Mouse (Mus musculus) liver, embryonic 14.5 days (tissue): ENCODE results near the gene Smdt1. TPM values are rescaled to one million over a fixed set of nuclear protein-coding genes. Genes with fewer than 3 reads are reported as not detected.

Experiments
- ATAC-seq: fragments of 200-750 bp; cut with Nextera tagmentation; 2 replicates; pipeline ENCODE4 v1.8.0; 2017; ENCODE audit warnings: moderate number of reproducible peaks, mild to moderate bottlenecking, moderate library complexity; ENCODE audit not compliant: insufficient read depth
- DNase-seq, 3 experiments: peaks; one replicate each; pipeline ENCODE4 v3.0.0-alpha.2; 2012 to 2013; ENCODE audit warnings: low read depth in 3 of 3, low spot score in 3 of 3
- H3K27ac ChIP-seq: fragments of 300-500 bp; sonication (generic); 2 replicates; pipeline ENCODE4 v1.5.1; 2014; ENCODE audit warnings: moderate library complexity, mild to moderate bottlenecking, control low read depth, inconsistent platforms
- H3K27me3 ChIP-seq: fragments of 300-500 bp; sonication (generic); 2 replicates; pipeline ENCODE4 v1.6.1; 2014; ENCODE audit warnings: mild to moderate bottlenecking, low read length, moderate library complexity; ENCODE audit not compliant: control insufficient read depth, insufficient read depth
- H3K36me3 ChIP-seq: fragments of 300-500 bp; sonication (generic); replicated peaks from 2 replicates; pipeline ENCODE4 v1.6.1; 2014; ENCODE audit warnings: low read depth; ENCODE audit not compliant: control insufficient read depth, insufficient read depth
- H3K4me1 ChIP-seq, 2 experiments: fragments of 200-500 bp in 1 of 2; fragments of 300-500 bp in 1 of 2; sonication (generic) in 1 of 2; replicated peaks; 2 replicates each; pipeline ENCODE4 v1.6.1; 2012 to 2014; ENCODE audit warnings: antibody characterized with exemption in 1 of 2, inconsistent platforms in 1 of 2, low read length in 1 of 2; ENCODE audit not compliant: control insufficient read depth in 2 of 2, insufficient read depth in 2 of 2
- H3K4me2 ChIP-seq: fragments of 300-500 bp; sonication (generic); 2 replicates; pipeline ENCODE4 v1.6.1; 2014; ENCODE audit warnings: low read depth, mild to moderate bottlenecking, control low read depth, moderate library complexity
- H3K4me3 ChIP-seq, 2 experiments: fragments of 200-500 bp in 1 of 2; fragments of 300-500 bp in 1 of 2; sonication (generic) in 1 of 2; 2 replicates each; pipeline ENCODE4 v1.5.1; 2012 to 2014; ENCODE audit warnings: low read depth in 2 of 2, low read length in 2 of 2, mild to moderate bottlenecking in 2 of 2, control low read depth in 1 of 2, inconsistent platforms in 1 of 2, moderate library complexity in 1 of 2; ENCODE audit not compliant: insufficient read depth in 1 of 2
- H3K9ac ChIP-seq: fragments of 300-500 bp; sonication (generic); replicated peaks from 2 replicates; pipeline ENCODE4 v1.6.1; 2014; ENCODE audit warnings: mild to moderate bottlenecking, control low read depth, moderate library complexity
- H3K9me3 ChIP-seq: fragments of 300-500 bp; sonication (generic); 2 replicates; pipeline ENCODE4 v1.6.1; 2016; ENCODE audit warnings: low read length, mixed read lengths; ENCODE audit not compliant: control insufficient read depth
- CTCF ChIP-seq: IDR thresholded peaks from 2 replicates; pipeline ENCODE4 v1.5.1; 2016; ENCODE audit warnings: antibody characterized with exemption, low read depth, control low read depth
- EP300 ChIP-seq: IDR thresholded peaks from 2 replicates; pipeline ENCODE4 v1.6.1; 2016; ENCODE audit warnings: antibody characterized with exemption, low read depth
- WGBS: fragments of 180-500 bp; shearing (Covaris S2); extraction: QIAGEN DNeasy Blood & Tissue Kit; methylation state at CpG from one replicate; pipeline ENCODE4 v1.1.7; 2014; ENCODE audit not compliant: insufficient replicate concordance; 5-methylcytosine and 5-hydroxymethylcytosine counted together
- polyA plus RNA-seq, 2 experiments: library from polyadenylated mRNA; depleted of rRNA in 1 of 2; stranded (reverse) in 1 of 2; unstranded in 1 of 2; fragments of >200 nt; fragmentation: Nextera tagmentation in 1 of 2; extraction: Ambion mirVana in 1 of 2; gene quantifications; 2 replicates each; pipeline versions ENCODE4 v1.2.1 to v1.2.3; 2012 to 2014

Gene Smdt1
- polyA plus RNA-seq, 2 experiments, result 109 to 165 TPM

- Histone ChIP-seq H3K4me3 (peak overlapping the region; percentile 80 to 89), H3K36me3 (peaks cover 61% of the 10 kb centered on the region), H3K9me3 (no peaks in the 10 kb centered on the region), H3K4me2 (peak overlapping the region; percentile 97), H3K9ac (peak overlapping the region; percentile 68), H3K27me3 (no peaks in the 10 kb centered on the region), H3K4me1 (peaks cover 57 to 73% of the 10 kb centered on the region in 2 experiments), H3K27ac (peak overlapping the region; percentile 88)
- peak; percentile 59; the same call in 1 of the 2 replicates for TF ChIP-seq EP300
- TF ChIP-seq CTCF, result no peak
- WGBS, result under 1% methylated on average over 51 of the region's 51 CpGs
- peak; percentile 99 for DNase-seq
- ATAC-seq, result peak; percentile 86
These were observed 7.2 kb downstream of the Smdt1 start for GRCm38 (mm10) chr15:82345820-82346470.

DNA sequence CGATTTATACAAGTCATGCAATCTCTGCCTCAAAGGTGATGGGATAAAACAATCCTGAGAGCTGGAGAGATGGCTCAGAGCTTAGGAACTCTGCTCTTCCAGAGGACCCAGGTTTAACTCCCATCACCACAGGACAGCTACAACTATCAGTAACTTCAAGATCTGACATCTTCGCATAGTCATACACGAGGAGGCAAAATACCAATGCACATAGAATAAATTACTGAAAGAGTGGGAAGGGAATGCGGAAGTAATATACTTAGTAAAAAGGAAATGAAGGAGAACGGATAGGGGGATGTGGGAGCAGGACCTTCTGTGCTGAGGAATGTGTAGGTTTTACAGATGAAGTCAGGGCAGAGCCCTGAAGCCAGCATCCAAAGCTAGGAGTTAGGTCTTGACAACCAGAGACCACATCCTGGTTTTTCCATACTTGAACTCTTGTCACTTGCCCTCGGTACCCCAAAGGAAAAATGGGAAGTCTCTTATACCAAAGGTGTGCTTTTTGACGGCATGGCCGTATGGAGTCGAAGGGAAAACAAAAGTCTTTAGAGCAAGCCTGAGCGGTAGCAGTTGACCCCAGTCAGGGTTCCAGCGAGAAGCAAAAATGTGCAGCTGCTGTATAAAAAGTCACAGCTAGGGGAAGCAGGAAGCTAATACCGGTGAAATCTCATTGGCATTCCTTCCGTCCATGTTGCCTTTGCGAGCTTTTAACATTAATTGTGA lies 8.0 kb downstream of the Smdt1 start:
- H3K4me1 ChIP-seq, result peaks cover 65 to 77% of the 10 kb centered on the region in 2 experiments
- ATAC-seq (no peak), DNase-seq (no peak)
- TF ChIP-seq EP300, result no peak
- peak; percentile 33; the same call in 1 of the 2 replicates for TF ChIP-seq CTCF
- peak overlapping the region; percentile 80 to 89 for H3K4me3 ChIP-seq
- WGBS, result 35% methylated on average over 14 of the region's 14 CpGs
- peak overlapping the region; percentile 68 for H3K9ac ChIP-seq
- peak overlapping the region; percentile 88 for H3K27ac ChIP-seq
- H3K4me2 ChIP-seq, result peak overlapping the region; percentile 97
- no peaks in the 10 kb centered on the region for H3K27me3 ChIP-seq
- peaks cover 63% of the 10 kb centered on the region for H3K36me3 ChIP-seq
- H3K9me3 ChIP-seq, result no peaks in the 10 kb centered on the region

GRCm38 (mm10) chr15:82347303-82347676 lies 8.5 kb downstream of the Smdt1 start:
- no peaks in the 10 kb centered on the region for H3K27me3 ChIP-seq
- TF ChIP-seq EP300 (no peak), CTCF (no peak)
- H3K4me2 ChIP-seq, result peak overlapping the region; percentile 97
- H3K4me3 ChIP-seq, result peak overlapping the region; percentile 80 to 89
- no peak for ATAC-seq
- H3K9ac ChIP-seq, result peak overlapping the region; percentile 68
- peaks cover 63% of the 10 kb centered on the region for H3K36me3 ChIP-seq
- WGBS, result 69% methylated on average over 4 of the region's 4 CpGs
- DNase-seq, result no peak
- peaks cover 68 to 78% of the 10 kb centered on the region in 2 experiments for H3K4me1 ChIP-seq
- H3K27ac ChIP-seq, result peak overlapping the region; percentile 88
- no peaks in the 10 kb centered on the region for H3K9me3 ChIP-seq

DNA sequence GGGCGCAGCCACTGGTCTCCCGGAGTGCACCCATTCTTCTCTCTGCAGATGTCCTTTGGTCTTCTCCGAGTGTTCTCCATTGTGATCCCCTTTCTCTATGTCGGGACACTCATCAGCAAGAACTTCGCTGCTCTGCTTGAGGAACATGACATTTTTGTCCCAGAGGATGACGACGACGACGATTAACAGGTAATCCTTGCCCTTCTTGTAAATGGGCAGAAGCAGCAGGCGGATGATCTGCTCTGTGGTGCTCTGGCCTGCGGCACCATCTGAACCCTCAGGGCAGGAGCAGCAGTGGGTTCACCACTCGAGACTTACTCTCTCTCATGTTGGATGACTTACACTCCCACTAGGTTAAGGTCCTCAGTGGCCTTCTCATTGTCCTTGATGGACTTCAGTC lies 9.1 kb downstream of the Smdt1 start:
- H3K4me1 ChIP-seq, result peaks cover 66 to 76% of the 10 kb centered on the region in 2 experiments
- H3K27ac ChIP-seq, result no peak overlapping the region
- no peak for ATAC-seq
- H3K9ac ChIP-seq, result peak overlapping the region; percentile 13; the same call in 1 of the 2 replicates
- no peaks in the 10 kb centered on the region for H3K9me3 ChIP-seq
- no peaks in the 10 kb centered on the region for H3K27me3 ChIP-seq
- H3K36me3 ChIP-seq, result peaks cover 65% of the 10 kb centered on the region
- peak overlapping the region; percentile 97 for H3K4me2 ChIP-seq
- TF ChIP-seq CTCF, result no peak
- no peak for TF ChIP-seq EP300
- H3K4me3 ChIP-seq, result peak overlapping the region in 1 of 2 experiments; percentile 80; a peak in 2 of 4 replicates
- WGBS, result 90% methylated on average over 12 of the region's 12 CpGs
- DNase-seq, result no peak

DNA sequence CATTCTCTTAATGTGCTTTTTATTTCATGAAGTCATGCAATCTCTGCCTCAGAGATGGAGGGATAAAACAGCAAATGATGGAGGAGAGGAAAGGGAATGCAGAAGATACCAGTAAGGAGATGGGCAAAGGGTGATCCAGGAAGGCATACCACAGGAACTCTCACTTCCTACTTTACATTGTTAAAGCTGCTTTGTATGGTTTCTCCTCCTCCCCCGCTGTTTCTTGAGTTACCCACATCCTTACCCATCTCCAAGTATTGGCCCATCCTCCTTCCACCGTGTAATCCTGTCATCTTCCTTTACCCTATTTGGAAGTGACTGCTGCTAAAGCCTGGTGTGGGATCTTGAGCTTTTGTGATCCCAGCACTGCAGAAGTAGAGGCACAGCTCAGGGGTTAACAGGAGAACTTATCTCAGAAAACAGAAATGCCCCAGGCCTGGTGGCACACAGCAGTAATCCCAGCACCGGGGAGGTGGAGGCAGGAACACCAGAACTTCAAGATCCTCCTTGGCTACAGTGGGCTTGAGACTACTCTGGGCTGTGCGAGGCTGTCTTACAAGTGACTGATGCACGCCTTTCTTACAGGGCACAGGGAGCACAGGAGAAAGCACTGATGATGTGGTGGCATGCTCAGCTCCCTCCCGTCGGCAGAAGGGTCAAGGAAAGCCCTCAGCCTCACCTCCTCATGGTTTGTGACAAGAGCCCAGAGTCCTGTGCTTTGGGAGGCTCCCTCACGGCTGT lies 9.7 kb downstream of the Smdt1 start:
- TF ChIP-seq EP300 (no peak), CTCF (no peak)
- peaks cover 60% of the 10 kb centered on the region for H3K36me3 ChIP-seq
- 67% methylated on average over 8 of the region's 8 CpGs for WGBS
- H3K9ac ChIP-seq, result peak overlapping the region; percentile 18; the same call in 1 of the 2 replicates
- H3K4me3 ChIP-seq, result no peak overlapping the region
- no peak overlapping the region for H3K27ac ChIP-seq
- no peaks in the 10 kb centered on the region for H3K27me3 ChIP-seq
- H3K4me2 ChIP-seq, result peak overlapping the region; percentile 97
- H3K9me3 ChIP-seq, result no peaks in the 10 kb centered on the region
- H3K4me1 ChIP-seq, result peaks cover 60 to 75% of the 10 kb centered on the region in 2 experiments
- ATAC-seq (no peak), DNase-seq (no peak)
